Mouse (Mus musculus) bone marrow, adult 2 months (tissue): ENCODE results near the gene Fbxl16. TPM values are rescaled to one million over a fixed set of nuclear protein-coding genes. Genes with fewer than 3 reads are reported as not detected.

Source experiments
- H3K27ac ChIP-seq: fragments of 200-500 bp; 2 replicates; pipeline ENCODE4 v1.5.1; 2012; ENCODE audit warnings: low read depth, mild to moderate bottlenecking, control low read depth, inconsistent platforms, low read length; ENCODE audit not compliant: control insufficient read depth, poor library complexity, insufficient read depth
- H3K4me1 ChIP-seq: fragments of 200-500 bp; 2 replicates; pipeline ENCODE4 v1.6.1; 2011; ENCODE audit warnings: low read length; ENCODE audit not compliant: control insufficient read depth, insufficient read depth
- H3K4me3 ChIP-seq: fragments of 200-500 bp; replicated peaks from 2 replicates; pipeline ENCODE3; 2011; ENCODE audit warnings: mild to moderate bottlenecking, low read depth, low read length, control low read depth; ENCODE audit not compliant: control insufficient read depth
- CTCF ChIP-seq: fragments of 200-500 bp; IDR thresholded peaks from 2 replicates; pipeline ENCODE4 v1.5.1; 2011; ENCODE audit warnings: low read length, control low read depth; ENCODE audit not compliant: control insufficient read depth, insufficient read depth
- POLR2A ChIP-seq: fragments of 200-500 bp; IDR thresholded peaks from 2 replicates; pipeline ENCODE4 v1.6.1; 2011; ENCODE audit warnings: low read depth, mild to moderate bottlenecking, control low read depth, low read length, borderline replicate concordance; ENCODE audit not compliant: control insufficient read depth
- WGBS: fragments of 180-500 bp; shearing (Covaris S2); methylation state at CpG from one replicate; pipeline ENCODE4 v1.1.7; 2018; 5-methylcytosine and 5-hydroxymethylcytosine counted together
- polyA plus RNA-seq: library from polyadenylated mRNA; stranded (reverse); fragments of >200 nt; gene quantifications from 2 replicates; pipeline ENCODE4 v1.2.4, GENCODE M21; 2011; ENCODE audit warnings: low replicate concordance; ENCODE audit not compliant: missing spikeins, insufficient read depth, insufficient read length

Fbxl16 gene
- not detected in 2 replicates for polyA plus RNA-seq

DNA sequence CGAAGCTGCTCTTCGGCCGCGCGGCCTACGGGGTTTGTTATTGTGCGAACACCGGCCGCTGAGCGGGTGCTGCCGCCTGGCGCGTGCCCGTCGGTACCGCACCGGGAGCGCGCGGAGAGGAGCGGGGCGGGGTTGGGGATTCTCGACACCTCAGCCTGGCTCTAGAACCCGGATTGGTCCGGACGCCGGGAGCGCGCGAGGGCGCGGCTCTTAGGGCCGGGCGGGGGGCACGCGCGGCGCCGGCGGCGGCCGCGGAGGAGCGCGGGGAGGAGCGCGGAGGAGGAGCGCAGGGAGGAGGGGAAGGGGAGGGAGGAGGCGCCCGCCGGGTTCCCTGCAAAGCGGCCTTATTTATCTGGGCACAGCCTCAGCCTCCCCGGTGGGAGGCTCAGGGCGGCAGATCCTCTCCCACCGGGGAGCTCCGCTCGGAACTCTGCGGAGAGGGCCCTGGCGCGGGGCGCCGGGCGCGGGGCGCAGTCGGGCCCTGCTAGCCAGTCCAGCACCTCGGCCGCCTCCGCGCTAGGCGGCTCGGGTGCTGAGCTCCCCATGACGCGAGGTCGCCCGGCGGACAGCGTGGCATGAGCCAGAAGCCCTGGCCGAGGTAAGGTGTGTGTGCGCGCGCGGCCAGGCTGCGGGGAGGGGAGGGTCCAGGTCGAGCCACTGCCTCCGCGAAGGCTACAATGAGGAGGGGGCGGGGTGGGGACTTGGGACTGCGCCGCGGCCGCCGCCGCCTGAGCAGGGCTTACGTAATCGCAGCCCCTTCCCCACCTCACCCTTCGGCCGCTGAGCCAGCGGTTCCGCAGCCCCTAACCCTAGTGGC is at the start of gene Fbxl16:
Fbxl16 (plus strand) TSS at position 297 of the 817 bp plus-strand sequence.
- TF ChIP-seq POLR2A = no peak
- TF ChIP-seq CTCF = no peak
- Histone ChIP-seq H3K4me3 (no peak within 1 kb of the TSS), H3K27ac (no peak within 1 kb of the TSS), H3K4me1 (no peaks in the 10 kb centered on the region)
- under 1% methylated on average over 97 of the region's 100 CpGs for WGBS

DNA sequence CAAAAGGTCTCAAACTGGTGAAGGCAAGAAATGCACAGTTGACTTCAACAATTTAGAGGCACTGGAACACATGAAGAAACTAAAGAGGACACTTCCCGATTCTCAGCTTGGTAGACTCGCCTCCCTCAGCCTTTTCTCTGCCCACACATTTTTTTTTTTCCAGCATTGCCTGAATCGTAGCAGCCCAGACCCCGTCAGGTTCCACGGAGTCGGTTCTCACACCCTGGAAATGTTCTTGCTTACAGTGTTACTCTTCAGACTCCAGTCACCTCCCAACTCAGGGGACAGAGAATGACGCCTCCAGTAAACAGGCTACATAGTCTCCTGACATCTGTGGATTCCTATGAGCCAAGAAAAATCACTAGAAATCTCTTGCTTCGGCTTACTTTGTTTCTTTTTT is 48.7 kb upstream of the Fbxl16 start:
- Histone ChIP-seq H3K4me1 (no peaks in the 10 kb centered on the region), H3K27ac (no peak overlapping the region), H3K4me3 (no peak overlapping the region)
- TF ChIP-seq POLR2A = no peak
- no peak for TF ChIP-seq CTCF
- 62% methylated on average over 8 of the region's 8 CpGs for WGBS

- TF ChIP-seq POLR2A (no peak), CTCF (no peak)
- 57% methylated on average over 4 of the region's 4 CpGs for WGBS
- Histone ChIP-seq H3K4me1 (no peaks in the 10 kb centered on the region), H3K27ac (no peak overlapping the region), H3K4me3 (no peak overlapping the region)
Observed at GRCm38 (mm10) chr17:25761561-25761970, 47.3 kb upstream of the Fbxl16 start.

GRCm38 (mm10) chr17:25762591-25762990 is 46.3 kb upstream of the Fbxl16 start:
- WGBS = 34% methylated on average over 3 of the region's 3 CpGs
- Histone ChIP-seq H3K4me3 (no peak overlapping the region), H3K27ac (no peak overlapping the region), H3K4me1 (no peaks in the 10 kb centered on the region)
- TF ChIP-seq CTCF (no peak), POLR2A (no peak)

DNA sequence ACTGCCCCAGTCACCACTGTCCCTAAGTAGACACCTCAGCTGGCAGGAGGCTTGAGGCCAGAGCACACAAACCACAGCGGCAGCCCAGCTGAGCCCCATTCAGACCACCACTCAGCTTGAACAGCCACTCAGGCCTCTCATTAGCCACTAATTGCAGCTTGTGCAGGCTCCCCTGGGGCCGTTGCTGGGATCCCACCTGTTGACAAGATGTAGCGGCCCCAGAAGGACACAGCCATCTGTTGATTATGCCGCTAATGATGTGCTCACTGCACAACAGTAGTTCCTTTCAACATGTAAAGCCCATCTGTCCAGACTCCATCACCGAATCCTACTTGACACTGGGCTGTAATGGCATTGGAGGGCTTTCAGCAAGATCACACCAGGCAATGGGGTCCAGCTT is 43.0 kb upstream of the Fbxl16 start:
- TF ChIP-seq CTCF (no peak), POLR2A (no peak)
- H3K27ac ChIP-seq = no peak overlapping the region
- WGBS = 67% methylated on average over 5 of the region's 5 CpGs
- H3K4me3 ChIP-seq = no peak overlapping the region
- H3K4me1 ChIP-seq = no peaks in the 10 kb centered on the region

- Histone ChIP-seq H3K4me3 (no peak overlapping the region), H3K27ac (no peak overlapping the region), H3K4me1 (peaks cover 3% of the 10 kb centered on the region)
- 53% methylated on average over 9 of the region's 9 CpGs for WGBS
- no peak for TF ChIP-seq POLR2A
- no peak for TF ChIP-seq CTCF
Observed at GRCm38 (mm10) chr17:25769331-25769730, 39.6 kb upstream of the Fbxl16 start.

DNA sequence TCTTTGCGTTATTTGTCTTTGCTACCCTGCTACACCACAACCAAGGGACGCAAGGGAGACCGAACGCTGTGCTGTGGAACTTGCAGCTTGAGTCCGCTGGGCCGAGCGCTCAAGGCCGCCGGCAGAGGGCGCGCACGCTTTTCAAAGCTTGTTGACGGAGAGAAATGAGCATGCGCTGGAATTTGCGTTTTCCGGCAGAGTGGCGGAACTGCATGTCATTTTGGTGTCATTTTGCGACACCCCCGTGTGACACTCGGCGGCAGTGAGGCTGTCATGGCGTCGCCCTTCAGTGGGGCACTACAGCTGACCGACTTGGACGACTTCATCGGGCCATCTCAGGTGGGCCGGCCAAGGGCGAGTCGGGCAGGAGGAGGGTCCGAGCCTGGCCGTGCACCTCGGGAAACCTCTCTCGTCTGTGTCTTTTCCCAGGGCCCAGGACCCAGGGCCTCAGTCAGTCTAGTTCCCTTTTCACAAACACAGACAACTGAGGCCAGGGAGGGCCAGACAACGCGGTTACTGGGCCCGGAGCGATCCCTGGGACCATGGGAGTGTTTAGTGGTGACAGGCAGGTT is 35.2 kb upstream of the Fbxl16 start, which contains the start of gene Narfl:
Narfl (plus strand) TSS at position 228 of the 572 bp plus-strand sequence.
- TF ChIP-seq POLR2A (peak; percentile 89), CTCF (peak; percentile 97)
- peaks cover 4% of the 10 kb centered on the region for H3K4me1 ChIP-seq
- H3K4me3 ChIP-seq = peak within 1 kb of the TSS; percentile 92
- peak within 1 kb of the TSS; percentile 6; the same call in 1 of the 2 replicates for H3K27ac ChIP-seq
- under 1% methylated on average over 37 of the region's 37 CpGs for WGBS

GRCm38 (mm10) chr17:25775318-25776062 is 33.4 kb upstream of the Fbxl16 start:
- Histone ChIP-seq H3K4me3 (no peak overlapping the region), H3K27ac (no peak overlapping the region), H3K4me1 (peaks cover 4% of the 10 kb centered on the region)
- WGBS = 69% methylated on average over 10 of the region's 10 CpGs
- no peak for TF ChIP-seq CTCF
- no peak for TF ChIP-seq POLR2A
